Mouse (Mus musculus): ENCODE results near the gene Hs3st4.

GRCm38 (mm10) chr7:124270734-124271133 is 288.1 kb downstream of the Hs3st4 start:
- no peak for TF ChIP-seq CTCF (IDR thresholded peaks at IDR 0.05; ENCODE audit: extremely low read depth, insufficient read length, insufficient replicate concordance, low read depth, low read length)
- no peak for TF ChIP-seq POLR2A (IDR thresholded peaks at IDR 0.05; ENCODE audit: low read depth, low read length)
